Mouse (Mus musculus) urinary bladder, postnatal 14 days (tissue): ENCODE data around the gene Guca2a.

Source experiments
- DNase-seq: peaks from one replicate; pipeline ENCODE4 v3.0.0; 2021; ENCODE audit warnings: low spot score

The Guca2a gene

DNA sequence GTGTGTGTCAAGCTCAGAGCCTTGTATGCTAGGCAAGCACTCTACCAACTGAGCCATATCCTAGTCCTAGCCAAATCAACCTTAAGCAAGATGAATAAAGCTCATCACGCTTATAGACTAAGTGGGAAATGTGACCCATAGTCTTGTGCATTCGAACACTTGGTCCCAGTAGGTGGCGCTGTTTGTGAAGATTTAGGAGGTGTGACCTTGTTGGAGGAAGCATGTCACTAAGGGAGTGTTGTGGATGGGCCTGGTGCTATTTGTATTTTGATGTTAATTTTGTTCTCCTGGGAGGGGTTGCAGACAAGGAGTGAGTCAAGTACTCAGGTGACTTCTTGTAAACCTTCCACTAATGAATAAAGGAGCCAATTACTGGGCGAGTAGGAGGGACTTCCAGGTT is 5.2 kb downstream of the Guca2a start:
- no peak for DNase-seq

GRCm38 (mm10) chr4:119657011-119657410 is 19.5 kb downstream of the Guca2a start:
- DNase-seq = no peak

GRCm38 (mm10) chr4:119658246-119658645 is 20.7 kb downstream of the Guca2a start:
- DNase-seq = no peak

GRCm38 (mm10) chr4:119658731-119659130 is 21.2 kb downstream of the Guca2a start, which contains the start of gene Guca2b:
Gene Guca2b, minus strand, starts transcription at chr4:119658954.
- DNase-seq = no peak

GRCm38 (mm10) chr4:119660007-119660406 is 22.5 kb downstream of the Guca2a start:
- no peak for DNase-seq

GRCm38 (mm10) chr4:119662151-119662550 is 24.6 kb downstream of the Guca2a start:
- DNase-seq = no peak

- no peak for DNase-seq
Measured at GRCm38 (mm10) chr4:119662976-119663375, 25.5 kb downstream of the Guca2a start.

DNA sequence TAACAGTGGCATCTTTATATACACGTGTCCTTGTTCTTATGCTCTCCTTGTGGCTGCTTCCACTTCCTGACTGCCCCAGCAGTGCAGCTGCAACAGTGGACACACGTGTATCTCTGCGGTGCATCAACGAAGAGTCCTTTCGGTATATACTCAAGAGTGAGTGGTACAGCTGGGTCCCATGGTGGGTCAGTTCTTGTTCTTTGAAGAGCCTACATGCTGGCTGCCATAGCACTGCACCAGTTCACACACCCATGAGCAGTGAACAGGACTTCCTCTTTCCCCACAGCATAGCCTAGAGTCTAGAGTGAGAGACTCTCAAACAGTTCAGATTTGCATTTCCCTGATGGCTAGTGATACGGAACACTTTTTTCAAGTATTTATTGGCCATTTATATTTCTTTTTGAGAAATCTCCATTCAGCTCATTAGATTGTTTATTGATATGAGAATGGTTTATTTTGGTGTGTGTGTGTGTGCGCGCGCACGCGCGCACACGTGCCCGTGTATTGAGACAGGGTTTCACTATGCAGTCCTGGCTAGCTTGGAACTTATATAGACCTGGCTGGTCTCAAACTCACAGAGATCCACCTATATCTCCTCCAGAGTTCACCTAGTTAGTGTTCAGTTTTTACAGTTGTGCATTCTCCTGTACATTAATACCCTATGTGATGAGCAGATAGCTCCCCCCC is 26.0 kb downstream of the Guca2a start:
- DNase-seq = no peak

- DNase-seq = no peak
Measured at GRCm38 (mm10) chr4:119665166-119665565, 27.7 kb downstream of the Guca2a start.

DNA sequence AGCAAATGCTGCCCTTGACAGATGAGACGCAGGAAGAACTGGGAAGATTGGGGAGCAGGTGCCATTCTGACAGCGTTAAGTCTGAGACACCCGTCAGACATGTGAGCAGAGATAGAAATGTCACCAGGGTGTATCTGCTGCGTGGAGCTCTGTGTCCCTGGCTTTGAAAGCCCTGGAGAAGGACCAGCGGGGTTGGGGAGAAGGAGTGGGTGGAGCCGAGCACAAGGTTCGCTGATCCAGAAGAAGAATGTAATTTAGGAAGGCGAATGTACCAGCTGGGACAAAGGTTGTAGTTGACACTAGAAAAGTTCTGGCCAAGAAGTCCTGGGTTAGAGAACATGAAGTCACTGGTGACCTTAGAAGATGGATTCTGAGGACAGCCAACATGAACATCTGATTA is 28.6 kb downstream of the Guca2a start:
- no peak for DNase-seq

DNA sequence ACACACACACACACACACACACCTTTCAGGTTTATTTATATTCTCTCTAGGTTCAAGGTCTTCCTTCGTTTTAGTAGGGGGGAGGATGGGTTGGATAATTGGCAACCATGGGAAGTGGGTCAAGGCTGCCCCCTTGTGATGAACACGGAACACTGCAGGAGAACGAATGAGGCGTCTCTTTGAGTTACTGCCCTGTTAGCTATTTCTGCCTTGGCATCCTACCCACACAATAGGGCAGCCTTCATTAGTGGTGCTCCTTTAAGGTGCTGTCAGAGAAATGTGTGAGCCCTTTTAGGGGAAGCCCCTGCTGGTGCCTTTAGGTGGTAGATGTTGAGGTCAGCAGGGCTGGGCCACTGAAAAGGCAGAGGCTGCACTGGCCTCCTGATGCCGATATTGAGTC is 29.9 kb downstream of the Guca2a start:
- DNase-seq = peak; percentile 27

DNA sequence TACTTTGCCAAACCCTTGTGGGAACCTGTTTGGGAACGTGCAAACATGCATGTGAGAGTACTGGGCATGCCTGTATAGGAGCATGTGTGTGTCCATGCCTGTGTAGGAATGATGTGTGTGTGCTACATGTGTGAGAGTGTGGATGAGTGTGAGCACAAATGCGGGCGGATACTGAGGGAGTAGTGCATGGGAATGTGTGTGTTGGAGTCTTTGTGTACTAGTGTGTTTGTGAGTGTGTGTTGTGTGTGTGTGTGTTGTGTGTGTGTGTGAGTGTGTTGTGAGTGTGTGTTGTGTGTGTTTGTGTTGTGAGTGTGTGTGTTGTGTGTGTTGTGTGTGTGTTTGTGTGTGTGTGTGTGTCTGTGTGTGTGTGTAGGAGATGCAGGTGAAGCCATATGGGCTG is 30.7 kb downstream of the Guca2a start:
- DNase-seq = no peak

DNA sequence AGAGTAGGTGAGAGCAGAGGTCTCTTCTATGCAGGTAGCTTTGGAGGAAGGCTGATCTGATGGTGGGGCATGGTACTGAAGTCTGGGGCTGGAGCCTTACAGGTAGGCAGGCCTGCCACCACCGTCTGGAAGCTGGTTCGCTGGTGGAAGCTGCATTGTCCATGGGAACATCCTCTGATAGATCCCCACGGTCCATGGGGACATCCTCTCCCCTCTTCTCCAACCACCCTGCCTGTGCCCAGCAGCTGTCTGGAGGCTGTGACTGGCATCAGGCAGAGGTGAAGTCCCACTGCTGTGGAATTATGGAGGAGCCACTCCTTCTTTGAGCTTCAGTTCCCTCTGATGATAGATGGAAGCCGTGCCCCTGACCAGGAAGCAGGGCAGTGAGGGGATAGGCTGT is 31.1 kb downstream of the Guca2a start:
- DNase-seq = no peak

- no peak for DNase-seq
Measured at GRCm38 (mm10) chr4:119669356-119670209, 32.1 kb downstream of the Guca2a start.

DNA sequence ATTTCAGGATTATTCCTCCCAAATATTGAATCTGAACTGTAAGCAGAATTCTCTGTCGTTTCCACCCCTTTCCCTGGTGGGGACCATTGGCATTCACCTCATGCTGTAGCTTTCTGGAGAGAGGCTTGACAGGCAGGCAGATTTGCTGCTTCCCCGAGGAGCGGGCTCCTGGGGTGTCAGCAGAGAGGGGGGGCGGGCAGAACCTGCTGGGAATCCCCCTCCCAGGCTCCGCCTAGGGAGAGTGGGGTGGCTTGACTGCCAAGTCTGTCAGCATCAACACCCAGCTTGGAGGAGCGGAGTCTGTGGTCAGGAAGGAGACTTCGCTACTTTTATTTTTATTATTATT is 32.7 kb downstream of the Guca2a start:
- no peak for DNase-seq

DNA sequence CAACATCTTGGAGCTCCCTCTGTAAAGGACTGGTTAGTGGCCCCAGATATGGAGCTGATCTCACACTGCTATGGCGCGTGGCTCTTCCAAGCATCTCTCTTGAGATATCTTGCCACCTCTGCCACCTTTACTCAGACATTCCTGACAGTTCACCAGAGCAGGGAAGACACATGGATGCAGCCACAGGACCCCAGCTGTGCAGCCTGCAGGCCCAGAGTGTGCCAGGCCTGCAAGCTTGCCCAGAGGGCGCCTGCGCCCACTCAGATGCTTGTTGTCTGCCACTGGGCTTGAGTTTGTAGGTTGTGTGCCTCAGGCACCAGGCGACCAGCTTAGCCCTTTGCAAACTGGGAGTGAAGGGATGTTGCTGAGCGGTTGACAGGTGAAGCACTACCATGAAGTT is 33.2 kb downstream of the Guca2a start:
- DNase-seq = no peak

DNA sequence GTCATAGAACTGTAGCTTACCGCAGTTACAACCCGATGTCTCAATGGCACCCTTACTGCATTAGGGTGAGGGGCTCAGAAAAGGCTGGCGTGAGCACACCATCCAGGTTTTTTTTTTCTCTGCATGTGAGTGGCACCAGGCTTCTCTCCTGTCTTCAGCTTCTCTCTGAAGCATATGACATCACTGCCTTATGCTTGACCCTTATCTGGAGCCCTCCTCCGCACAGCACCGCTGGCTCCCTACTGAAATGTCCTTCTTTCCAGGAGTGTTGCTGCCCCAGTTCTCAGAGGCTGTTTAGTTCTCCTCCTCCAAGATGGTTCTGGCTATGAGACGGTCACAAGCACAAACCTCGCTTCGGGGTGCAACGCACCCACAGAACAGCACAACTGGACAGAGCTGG is 33.7 kb downstream of the Guca2a start:
- no peak for DNase-seq

GRCm38 (mm10) chr4:119672685-119673084 is 35.2 kb downstream of the Guca2a start:
- no peak for DNase-seq

DNA sequence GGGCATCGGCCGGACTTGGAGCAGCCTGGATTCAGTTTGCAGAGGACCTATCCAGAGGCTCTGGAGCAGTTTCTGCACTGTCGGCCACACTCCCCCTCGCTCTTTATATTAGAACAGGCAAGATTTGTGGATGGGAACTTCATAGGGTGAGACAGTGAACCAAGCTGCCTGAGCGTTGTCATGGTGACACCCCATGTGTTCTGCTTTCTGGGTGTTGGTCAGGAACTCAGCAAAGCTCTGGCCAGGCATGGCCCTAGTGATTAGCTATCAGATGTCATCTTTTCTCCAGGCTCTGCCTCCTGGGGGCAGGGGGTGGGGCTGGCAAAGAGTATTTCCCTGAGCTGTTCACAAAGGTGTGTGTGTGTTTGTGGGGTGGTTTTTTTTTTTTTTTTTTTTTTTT is 45.1 kb downstream of the Guca2a start:
- no peak for DNase-seq

- DNase-seq = no peak
Measured at GRCm38 (mm10) chr4:119685746-119686145, 48.2 kb downstream of the Guca2a start.
